ENCODE assay signal across 12 mouse cellular contexts in the genomic region with DNA sequence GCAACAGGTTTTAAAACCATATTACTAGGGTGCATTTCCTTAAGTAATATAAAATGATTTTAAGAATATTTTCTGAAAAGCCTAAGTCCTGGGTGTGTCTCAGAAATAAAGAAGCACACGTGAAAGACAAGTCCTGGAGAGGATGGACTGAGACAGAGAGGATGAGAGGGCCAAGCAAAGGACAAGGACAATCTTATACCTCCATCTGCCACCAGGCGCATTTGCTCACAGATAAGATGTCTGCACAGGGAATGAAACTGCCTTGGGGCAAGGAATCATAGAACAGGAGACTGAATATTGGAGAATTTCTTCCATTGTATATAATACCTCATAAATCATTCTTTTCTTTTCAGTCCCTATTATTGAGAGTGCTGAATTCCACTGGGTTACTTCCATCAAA.
"Had no signal": no experiment of that assay in that cellular context is flagged by ENCODE, and none has a peak within 500 bp of the region (broad histone marks: within the 10 kb centered on the region; RNA-seq: fewer than 3 reads in every experiment).

No protein-coding gene starts in this region.

- H3K9me3 ChIP-seq: limb, embryonic 12.5 days; lung, embryonic 15.5 days; megakaryocyte, embryonic 14.5 days; midbrain, embryonic 12.5 days had no signal

- DNase-seq: kidney, adult 18-20 months; kidney, postnatal 10 days; kidney, postnatal 4 days; lung, postnatal 14 days; thymus, adult 2 months; thymus, postnatal 36 days had no signal

- H3K36me3 ChIP-seq: limb, embryonic 12.5 days; lung, embryonic 15.5 days; midbrain, embryonic 12.5 days had no signal

- H3K9ac ChIP-seq: limb, embryonic 12.5 days; lung, embryonic 15.5 days; midbrain, embryonic 12.5 days had no signal

- H3K27me3 ChIP-seq: limb, embryonic 12.5 days; lung, embryonic 15.5 days; megakaryocyte, embryonic 14.5 days; midbrain, embryonic 12.5 days had no signal

- H3K4me3 ChIP-seq: layer of hippocampus, adult 2 months; limb, embryonic 12.5 days; lung, embryonic 15.5 days; megakaryocyte, embryonic 14.5 days; midbrain, embryonic 12.5 days had no signal

- H3K4me2 ChIP-seq: limb, embryonic 12.5 days; lung, embryonic 15.5 days; midbrain, embryonic 12.5 days had no signal

- H3K27ac ChIP-seq: layer of hippocampus, adult 2 months; limb, embryonic 12.5 days; lung, embryonic 15.5 days; macrophage; midbrain, embryonic 12.5 days had no signal

- H3K4me1 ChIP-seq: limb, embryonic 12.5 days; midbrain, embryonic 12.5 days had no signal
